Mouse (Mus musculus) E14TG2a.4 (cell line): ENCODE results near the gene Adam22.

Experiments used
- H3K27me3 ChIP-seq: 2 replicates; pipeline ENCODE4 v1.6.1; 2014; ENCODE audit warnings: low read length, control low read depth; ENCODE audit not compliant: insufficient read depth
- H3K36me3 ChIP-seq: 2 replicates; pipeline ENCODE4 v1.6.1; 2014; ENCODE audit warnings: low read length, control low read depth; ENCODE audit not compliant: insufficient read depth
- H3K4me1 ChIP-seq: replicated peaks from 2 replicates; pipeline ENCODE4 v1.6.1; 2014; ENCODE audit warnings: low read depth, low read length, control low read depth
- H3K4me3 ChIP-seq: replicated peaks from 2 replicates; pipeline ENCODE4 v1.5.1; 2014; ENCODE audit warnings: mild to moderate bottlenecking, low read length
- H3K9me3 ChIP-seq: 2 replicates; pipeline ENCODE4 v1.6.1; 2014; ENCODE audit warnings: low read length, control low read depth
- CTCF ChIP-seq: conservative IDR thresholded peaks from 2 replicates; pipeline ENCODE4 v1.5.1; 2014; ENCODE audit warnings: low read length
- NANOG ChIP-seq: IDR thresholded peaks from 2 replicates; pipeline ENCODE4 v1.6.1; 2014; ENCODE audit warnings: borderline replicate concordance, low read length, mixed read lengths
- POU5F1 ChIP-seq: IDR thresholded peaks from 2 replicates; pipeline ENCODE4 v1.6.1; 2014; ENCODE audit warnings: low read length, borderline replicate concordance

Adam22 gene

GRCm38 (mm10) chr5:8373415-8373814 lies 5.5 kb upstream of the Adam22 start:
- Histone ChIP-seq H3K36me3 (no peaks in the 10 kb centered on the region), H3K9me3 (peaks cover 13% of the 10 kb centered on the region), H3K27me3 (no peaks in the 10 kb centered on the region), H3K4me1 (0 out of 2 replicates have a peak, but pooled peaks cover 1% of the 10 kb centered on the region), H3K4me3 (no peak overlapping the region)
- no peak for TF ChIP-seq POU5F1
- TF ChIP-seq CTCF, result no peak
- no peak for TF ChIP-seq NANOG

- Histone ChIP-seq H3K4me3 (peak overlapping the region; percentile 91; the same call in 1 of the 2 replicates), H3K4me1 (peaks cover 14% of the 10 kb centered on the region), H3K36me3 (no peaks in the 10 kb centered on the region), H3K9me3 (no peaks in the 10 kb centered on the region), H3K27me3 (peaks cover 10% of the 10 kb centered on the region)
- TF ChIP-seq CTCF (no peak), POU5F1 (no peak), NANOG (no peak)
These were observed 821 bp upstream of the Adam22 start for GRCm38 (mm10) chr5:8368781-8369180.

- Histone ChIP-seq H3K27me3 (peaks cover 10% of the 10 kb centered on the region), H3K9me3 (no peaks in the 10 kb centered on the region), H3K36me3 (no peaks in the 10 kb centered on the region), H3K4me1 (peaks cover 14% of the 10 kb centered on the region), H3K4me3 (peak overlapping the region; percentile 91)
- TF ChIP-seq CTCF (no peak), NANOG (no peak), POU5F1 (no peak)
These were observed 350 bp upstream of the Adam22 start for GRCm38 (mm10) chr5:8368328-8368692.

- Histone ChIP-seq H3K27me3 (peaks cover 10% of the 10 kb centered on the region), H3K4me3 (peak overlapping the region; percentile 91), H3K4me1 (peaks cover 14% of the 10 kb centered on the region), H3K9me3 (no peaks in the 10 kb centered on the region), H3K36me3 (no peaks in the 10 kb centered on the region)
- TF ChIP-seq CTCF (no peak), NANOG (no peak), POU5F1 (no peak)
These were observed 968 bp downstream of the Adam22 start for GRCm38 (mm10) chr5:8366771-8367613.

GRCm38 (mm10) chr5:8362361-8362760 lies 5.6 kb downstream of the Adam22 start:
- Histone ChIP-seq H3K9me3 (no peaks in the 10 kb centered on the region), H3K36me3 (no peaks in the 10 kb centered on the region), H3K4me3 (no peak overlapping the region), H3K27me3 (peaks cover 10% of the 10 kb centered on the region), H3K4me1 (peaks cover 10% of the 10 kb centered on the region)
- no peak for TF ChIP-seq NANOG
- TF ChIP-seq CTCF, result peak; percentile 43
- no peak for TF ChIP-seq POU5F1

GRCm38 (mm10) chr5:8357677-8358076 lies 10.3 kb downstream of the Adam22 start:
- Histone ChIP-seq H3K4me3 (no peak overlapping the region), H3K4me1 (no peaks in the 10 kb centered on the region), H3K36me3 (no peaks in the 10 kb centered on the region), H3K27me3 (no peaks in the 10 kb centered on the region), H3K9me3 (no peaks in the 10 kb centered on the region)
- TF ChIP-seq NANOG (no peak), CTCF (no peak), POU5F1 (no peak)

GRCm38 (mm10) chr5:8356885-8357651 lies 10.9 kb downstream of the Adam22 start:
- Histone ChIP-seq H3K27me3 (no peaks in the 10 kb centered on the region), H3K36me3 (no peaks in the 10 kb centered on the region), H3K9me3 (no peaks in the 10 kb centered on the region), H3K4me3 (no peak overlapping the region), H3K4me1 (no peaks in the 10 kb centered on the region)
- TF ChIP-seq CTCF (no peak), NANOG (no peak), POU5F1 (no peak)

- Histone ChIP-seq H3K9me3 (no peaks in the 10 kb centered on the region), H3K4me1 (no peaks in the 10 kb centered on the region), H3K4me3 (no peak overlapping the region), H3K36me3 (no peaks in the 10 kb centered on the region), H3K27me3 (no peaks in the 10 kb centered on the region)
- no peak for TF ChIP-seq NANOG
- no peak for TF ChIP-seq CTCF
- TF ChIP-seq POU5F1, result no peak
These were observed 11.6 kb downstream of the Adam22 start for GRCm38 (mm10) chr5:8356326-8356725.
